Mouse (Mus musculus) thymus, postnatal 14 days (tissue): ENCODE results near the gene Wdsub1.

Experiments
- DNase-seq: peaks from one replicate; pipeline ENCODE4 v3.0.0; 2021

The Wdsub1 gene

GRCm38 (mm10) chr2:59802722-59803387, 79.5 kb downstream of the Wdsub1 start:
- no peak for DNase-seq
